Mouse (Mus musculus): Measurements from ENCODE around the gene M1ap. TPM values are rescaled to one million over a fixed set of nuclear protein-coding genes. Genes with fewer than 3 reads are reported as not detected.
A peak's percentile ranks its signal among the peaks of the same experiment; 100 is the strongest.

The M1ap gene
- total and polyA plus RNA-seq, 2 experiments from 2014 or later = 0.16 to 0.38 TPM

GRCm38 (mm10) chr6:83053136-83053960, 106.6 kb downstream of the M1ap start:
- H3K4me2 ChIP-seq (ENCODE audit: low read depth, low read length) = peak overlapping the region; percentile 90
- peaks cover 18% of the 10 kb centered on the region for H3K4me1 ChIP-seq (ENCODE audit: insufficient read depth, low read length)
- H3K9ac ChIP-seq (replicated peaks; ENCODE audit: low read length) = peak overlapping the region; percentile 89
- peak overlapping the region; percentile 86 for H3K27ac ChIP-seq
- H3K4me3 ChIP-seq (ENCODE audit: low read length) = peak overlapping the region; percentile 91
- WGBS = 2% methylated on average over 26 of the region's 26 CpGs
- no peaks in the 10 kb centered on the region for H3K9me3 ChIP-seq (ENCODE audit: low read length)
- no peaks in the 10 kb centered on the region for H3K36me3 ChIP-seq (ENCODE audit: insufficient read depth, low read length)
- H3K27me3 ChIP-seq (ENCODE audit: insufficient read depth, low read length) = no peaks in the 10 kb centered on the region
- TF ChIP-seq CTCF (IDR thresholded peaks at IDR 0.05; ENCODE audit: low read depth) = 0 out of 2 replicates have a peak, but pooled peaks have one; percentile 1
- no peak for ATAC-seq
- DNase-seq (ENCODE audit: low spot score) = peak; percentile 56

GRCm38 (mm10) chr6:83054074-83054851, 107.6 kb downstream of the M1ap start, which contains the start of gene Aup1:
Gene Aup1 (plus strand): TSS chr6:83054521.
- H3K27ac ChIP-seq = peak within 1 kb of the TSS; percentile 86
- peak; percentile 99 for DNase-seq (ENCODE audit: low spot score)
- ATAC-seq = peak; percentile 98
- peaks cover 18% of the 10 kb centered on the region for H3K4me1 ChIP-seq (ENCODE audit: insufficient read depth, low read length)
- TF ChIP-seq CTCF (IDR thresholded peaks at IDR 0.05; ENCODE audit: low read depth) = no peak
- peak within 1 kb of the TSS; percentile 90 for H3K4me2 ChIP-seq (ENCODE audit: low read depth, low read length)
- WGBS = under 1% methylated on average over 62 of the region's 64 CpGs
- peak within 1 kb of the TSS; percentile 91 for H3K4me3 ChIP-seq (ENCODE audit: low read length)
- peak within 1 kb of the TSS; percentile 89 for H3K9ac ChIP-seq (replicated peaks; ENCODE audit: low read length)
- H3K27me3 ChIP-seq (ENCODE audit: insufficient read depth, low read length) = no peaks in the 10 kb centered on the region
- no peaks in the 10 kb centered on the region for H3K36me3 ChIP-seq (ENCODE audit: insufficient read depth, low read length)
- no peaks in the 10 kb centered on the region for H3K9me3 ChIP-seq (ENCODE audit: low read length)

GRCm38 (mm10) chr6:83054871-83055431, 108.2 kb downstream of the M1ap start, which contains the start of gene Htra2:
Gene Htra2 (minus strand): TSS chr6:83055273.
- Histone ChIP-seq H3K4me2 (ENCODE audit: low read depth, low read length) (peak within 1 kb of the TSS; percentile 90), H3K4me1 (ENCODE audit: insufficient read depth, low read length) (peaks cover 18% of the 10 kb centered on the region), H3K4me3 (ENCODE audit: low read length) (peak within 1 kb of the TSS; percentile 91), H3K27ac (peak within 1 kb of the TSS; percentile 86), H3K9me3 (ENCODE audit: low read length) (no peaks in the 10 kb centered on the region), H3K36me3 (ENCODE audit: insufficient read depth, low read length) (no peaks in the 10 kb centered on the region), H3K9ac (replicated peaks; ENCODE audit: low read length) (peak within 1 kb of the TSS; percentile 89), H3K27me3 (ENCODE audit: insufficient read depth, low read length) (no peaks in the 10 kb centered on the region)
- peak; percentile 55 for TF ChIP-seq CTCF (IDR thresholded peaks at IDR 0.05; ENCODE audit: low read depth)
- DNase-seq (ENCODE audit: low spot score) = peak; percentile 30
- WGBS = 0% methylated on average over 50 of the region's 50 CpGs
- ATAC-seq = peak; percentile 13; the same call in 1 of the 2 replicates

GRCm38 (mm10) chr6:83057790-83058189, 111.1 kb downstream of the M1ap start, which contains the start of gene Dqx1:
Gene Dqx1 (plus strand): TSS chr6:83057844.
- Histone ChIP-seq H3K27me3 (ENCODE audit: insufficient read depth, low read length) (peaks cover 15% of the 10 kb centered on the region), H3K4me1 (ENCODE audit: insufficient read depth, low read length) (peaks cover 13% of the 10 kb centered on the region), H3K9ac (replicated peaks; ENCODE audit: low read length) (no peak within 1 kb of the TSS), H3K9me3 (ENCODE audit: low read length) (no peaks in the 10 kb centered on the region), H3K36me3 (ENCODE audit: insufficient read depth, low read length) (no peaks in the 10 kb centered on the region), H3K4me2 (ENCODE audit: low read depth, low read length) (no peak within 1 kb of the TSS), H3K4me3 (ENCODE audit: low read length) (no peak within 1 kb of the TSS), H3K27ac (no peak within 1 kb of the TSS)
- TF ChIP-seq CTCF (IDR thresholded peaks at IDR 0.05; ENCODE audit: low read depth) = no peak
- no peak for ATAC-seq
- peak; percentile 47 for DNase-seq (ENCODE audit: low spot score)
- 52% methylated on average over 3 of the region's 3 CpGs for WGBS

- Histone ChIP-seq H3K4me3 (ENCODE audit: low read length) (no peak overlapping the region), H3K9ac (replicated peaks; ENCODE audit: low read length) (no peak overlapping the region), H3K4me1 (ENCODE audit: insufficient read depth, low read length) (peaks cover 9% of the 10 kb centered on the region), H3K36me3 (ENCODE audit: insufficient read depth, low read length) (no peaks in the 10 kb centered on the region), H3K9me3 (ENCODE audit: low read length) (no peaks in the 10 kb centered on the region), H3K27me3 (ENCODE audit: insufficient read depth, low read length) (peaks cover 24% of the 10 kb centered on the region), H3K27ac (no peak overlapping the region), H3K4me2 (ENCODE audit: low read depth, low read length) (no peak overlapping the region)
- DNase-seq (ENCODE audit: low spot score) (no peak), ATAC-seq (no peak)
- WGBS = 77% methylated on average over 2 of the region's 2 CpGs
- no peak for TF ChIP-seq CTCF (IDR thresholded peaks at IDR 0.05; ENCODE audit: low read depth)
Observed at GRCm38 (mm10) chr6:83058725-83059124, 112.0 kb downstream of the M1ap start.

GRCm38 (mm10) chr6:83065995-83066394, 119.3 kb downstream of the M1ap start:
- 48% methylated on average over 8 of the region's 8 CpGs for WGBS
- peaks cover 91% of the 10 kb centered on the region for H3K27me3 ChIP-seq (ENCODE audit: insufficient read depth, low read length)
- H3K27ac ChIP-seq = no peak overlapping the region
- no peaks in the 10 kb centered on the region for H3K9me3 ChIP-seq (ENCODE audit: low read length)
- no peak for DNase-seq (ENCODE audit: low spot score)
- H3K4me2 ChIP-seq (ENCODE audit: low read depth, low read length) = no peak overlapping the region
- no peak for ATAC-seq
- H3K4me3 ChIP-seq (ENCODE audit: low read length) = no peak overlapping the region
- no peak for TF ChIP-seq CTCF (IDR thresholded peaks at IDR 0.05; ENCODE audit: low read depth)
- H3K9ac ChIP-seq (replicated peaks; ENCODE audit: low read length) = no peak overlapping the region
- H3K4me1 ChIP-seq (ENCODE audit: insufficient read depth, low read length) = no peaks in the 10 kb centered on the region
- H3K36me3 ChIP-seq (ENCODE audit: insufficient read depth, low read length) = no peaks in the 10 kb centered on the region
